Mouse (Mus musculus) spleen, adult 18-20 months (tissue): ENCODE results near the gene Nit2.

Source experiments
- DNase-seq, 2 experiments: peaks; one replicate each; pipeline ENCODE4 v3.0.0; 2022; ENCODE audit warnings: mixed read lengths in 2 of 2

Nit2 gene

DNA sequence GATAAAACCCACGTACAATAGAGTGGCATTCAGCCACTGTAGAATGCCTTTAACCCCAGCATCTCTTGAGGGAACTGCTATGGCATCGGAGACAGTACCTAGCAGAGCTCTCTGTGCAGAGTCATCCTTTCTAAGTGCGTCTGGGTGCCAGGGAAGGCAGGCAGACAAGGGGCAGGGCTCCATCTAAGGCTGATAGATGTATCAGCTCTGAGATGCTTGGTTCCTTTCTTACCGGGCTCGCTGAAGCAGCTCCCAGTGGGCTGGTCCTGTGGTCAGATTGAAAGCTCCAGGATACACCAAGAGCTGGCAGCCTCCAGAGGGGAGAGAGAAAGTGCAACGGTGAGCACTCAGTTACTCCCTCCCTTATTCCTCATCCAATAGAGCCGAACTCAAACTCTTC is 7.3 kb downstream of the Nit2 start:
- no peak for DNase-seq

GRCm38 (mm10) chr16:57157728-57158127 is 9.4 kb downstream of the Nit2 start:
- no peak for DNase-seq

DNA sequence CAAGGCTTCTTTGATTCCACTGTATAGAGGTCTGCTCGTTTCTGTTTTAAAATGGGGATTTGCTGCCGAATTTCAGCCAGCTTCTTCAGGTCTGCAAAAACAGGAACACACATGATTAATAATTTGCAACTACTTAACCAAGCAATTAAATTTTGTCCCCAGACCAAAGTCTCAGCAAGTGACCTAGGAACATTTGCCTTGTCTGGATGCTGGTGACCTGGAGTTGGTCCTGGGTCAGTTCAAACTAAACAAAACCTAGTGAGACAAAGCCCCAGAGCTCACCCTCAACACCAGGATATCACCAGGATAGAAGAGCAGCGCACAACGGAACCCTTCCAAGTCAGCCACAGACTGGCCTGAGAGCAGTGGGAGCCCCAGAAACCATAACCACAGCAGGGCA is 10.1 kb downstream of the Nit2 start:
- DNase-seq, result no peak

GRCm38 (mm10) chr16:57155899-57156298 is 11.2 kb downstream of the Nit2 start:
- no peak for DNase-seq

GRCm38 (mm10) chr16:57151437-57151836 is 15.7 kb downstream of the Nit2 start:
- no peak for DNase-seq

- DNase-seq, result no peak
These were observed 22.4 kb downstream of the Nit2 start for GRCm38 (mm10) chr16:57144741-57145140.

DNA sequence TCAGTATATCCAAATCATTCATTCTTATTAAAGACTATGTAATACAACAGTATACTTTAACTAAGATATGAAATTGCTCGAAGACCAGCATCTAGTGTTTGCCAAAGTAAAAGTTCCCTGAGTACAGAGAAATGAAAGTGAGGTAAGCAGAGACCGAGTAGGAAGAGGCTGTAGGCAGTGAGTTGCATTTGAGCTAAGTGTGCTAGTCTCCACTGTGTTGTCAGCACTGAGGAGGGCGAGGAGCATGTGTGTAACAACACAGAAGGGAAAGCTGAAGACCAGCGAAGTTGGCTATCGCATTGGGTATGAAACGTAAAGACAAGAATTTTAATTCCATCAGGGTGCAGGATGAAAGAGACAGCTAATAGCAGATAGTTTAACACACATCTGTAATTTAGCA is 33.5 kb downstream of the Nit2 start:
- no peak for DNase-seq

DNA sequence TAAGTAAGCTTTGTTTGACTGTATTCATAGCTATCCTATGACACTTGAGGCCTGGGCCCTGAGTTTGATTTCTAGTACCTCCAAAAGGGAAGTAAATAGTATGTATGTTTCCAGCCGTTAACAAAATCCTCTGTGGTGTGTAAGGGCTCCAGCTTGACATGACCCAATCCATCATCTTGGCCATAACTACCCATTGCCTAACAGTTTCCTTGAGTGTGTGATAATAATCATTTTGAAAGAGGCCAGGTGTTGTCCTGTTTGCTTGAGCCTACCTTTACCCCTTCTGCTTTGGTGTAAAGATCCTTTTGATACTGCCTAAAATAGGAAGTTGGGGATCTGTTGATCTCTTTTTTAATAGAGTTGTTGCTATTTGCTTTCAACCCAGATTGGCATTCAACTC is 34.8 kb downstream of the Nit2 start:
- no peak for DNase-seq

- DNase-seq, result no peak
These were observed 35.6 kb downstream of the Nit2 start for GRCm38 (mm10) chr16:57131544-57131943.

GRCm38 (mm10) chr16:57130752-57131400 is 36.3 kb downstream of the Nit2 start:
- no peak for DNase-seq

DNA sequence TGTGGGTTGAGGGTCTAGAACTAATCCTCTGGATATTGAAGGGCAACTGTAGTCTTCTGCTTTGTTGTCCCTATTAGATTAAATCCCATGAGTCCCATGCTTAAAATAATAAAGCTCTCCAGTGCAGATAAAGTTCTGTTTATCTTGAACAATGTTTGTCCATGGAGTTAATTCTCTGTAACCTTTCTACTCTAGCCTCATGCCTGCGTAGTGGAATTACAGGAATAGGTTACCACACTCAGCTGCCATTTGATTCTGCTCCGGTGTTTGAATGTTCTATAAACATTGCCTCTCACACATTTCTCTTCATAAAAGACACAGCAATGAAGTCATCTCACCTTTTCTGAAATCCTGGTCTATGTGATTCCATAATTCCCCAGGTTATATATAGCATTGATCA is 39.3 kb downstream of the Nit2 start:
- no peak for DNase-seq

DNA sequence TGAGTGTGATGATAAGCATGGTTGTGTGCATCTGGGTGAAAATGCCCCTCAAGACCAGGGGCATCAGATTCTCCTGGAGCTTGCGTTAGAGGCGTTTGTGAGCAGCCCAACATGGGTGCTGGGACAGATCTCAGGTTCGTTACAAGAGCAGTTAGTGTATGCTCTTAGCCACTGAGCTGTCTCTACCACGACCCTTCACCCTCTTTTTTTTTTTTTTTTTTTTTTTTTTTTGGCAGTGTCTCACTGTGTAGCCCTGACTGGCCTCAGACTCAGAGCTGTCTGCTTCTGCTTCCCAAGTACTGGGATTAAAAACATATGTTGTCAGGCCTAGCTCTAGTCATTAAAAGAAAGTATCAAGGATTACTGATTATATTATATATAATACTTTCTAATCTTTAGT is 40.9 kb downstream of the Nit2 start:
- no peak for DNase-seq

GRCm38 (mm10) chr16:57122682-57123445 is 44.3 kb downstream of the Nit2 start:
- no peak for DNase-seq

DNA sequence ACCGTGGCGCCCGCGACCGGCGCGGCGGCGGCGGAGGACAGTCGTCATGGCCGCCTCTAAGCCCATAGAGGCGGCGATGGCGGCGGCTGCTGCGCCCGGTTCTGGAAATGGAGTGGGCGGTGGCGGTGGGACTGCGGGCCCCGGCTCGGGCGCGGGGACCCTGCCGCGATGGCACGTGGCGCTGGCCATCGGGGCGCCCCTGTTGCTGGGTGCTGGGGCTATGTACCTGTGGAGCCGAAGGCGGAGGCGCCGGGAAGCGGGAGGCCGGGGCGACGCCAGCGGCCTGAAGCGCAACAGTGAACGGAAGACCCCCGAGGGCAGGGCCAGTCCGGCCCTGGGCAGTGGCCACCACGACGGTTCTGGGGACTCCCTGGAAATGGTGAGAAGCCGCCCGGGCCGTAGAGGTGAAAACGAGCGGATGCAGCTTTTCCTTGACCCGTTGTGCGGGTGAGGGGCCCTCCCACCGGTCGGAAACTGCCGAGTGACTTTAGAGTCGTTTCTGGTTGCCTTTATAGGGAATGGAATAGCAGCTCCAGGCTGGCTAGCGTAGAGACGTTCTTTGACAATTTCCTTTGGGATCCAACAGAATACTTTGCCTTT is 45.2 kb downstream of the Nit2 start:
- no peak for DNase-seq

DNA sequence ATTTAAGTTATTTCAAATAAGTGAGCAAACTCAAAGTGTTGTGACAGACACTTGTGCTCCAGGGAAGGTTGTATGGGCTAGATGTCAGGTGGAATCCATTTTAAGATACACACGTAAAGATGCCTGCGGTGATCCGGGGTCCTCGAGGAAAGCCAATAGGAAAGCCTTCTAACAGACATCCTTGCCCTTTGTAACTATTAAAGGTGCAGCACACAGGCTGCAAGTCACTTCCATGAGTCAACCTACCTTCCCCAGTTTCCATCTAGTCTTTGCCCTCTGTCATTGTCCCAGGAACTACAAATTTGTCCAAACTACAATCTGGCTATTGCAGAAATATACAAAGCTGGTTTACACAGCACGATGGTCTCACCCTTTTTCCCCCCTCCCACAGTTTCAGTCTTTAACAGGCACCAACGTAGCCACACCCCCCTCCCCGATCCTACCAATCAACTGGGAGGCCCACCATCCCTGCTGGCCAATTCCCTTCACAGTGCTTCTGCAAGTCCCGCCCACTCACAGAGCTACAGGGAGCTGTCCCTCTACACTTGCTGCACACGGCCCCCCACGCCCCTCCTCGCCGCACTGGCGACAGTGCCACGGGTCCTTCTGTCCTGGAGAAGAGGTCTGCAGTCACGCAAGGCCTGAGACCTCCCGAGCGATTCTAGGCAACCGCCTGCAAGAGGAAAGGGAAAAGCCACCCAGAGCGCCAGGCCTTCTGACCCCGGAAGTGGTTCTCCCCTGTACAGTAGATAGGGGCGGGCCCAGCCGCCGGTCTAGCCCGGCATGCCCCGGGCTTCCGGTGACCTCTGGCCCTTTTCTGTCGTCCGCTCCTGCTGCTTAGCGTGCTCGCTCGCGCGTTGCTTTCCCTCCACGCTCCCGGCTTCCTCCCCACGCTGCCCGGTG is 46.0 kb downstream of the Nit2 start, which contains the start of gene Tomm70a:
Tomm70a (plus strand) TSS at position 791 of the 903 bp plus-strand sequence.
- DNase-seq, result peak; percentile 83 to 87

- DNase-seq, result no peak
These were observed 49.6 kb downstream of the Nit2 start for GRCm38 (mm10) chr16:57117562-57117961.

GRCm38 (mm10) chr16:57116066-57116465 is 51.1 kb downstream of the Nit2 start:
- no peak for DNase-seq
